Mouse (Mus musculus) natural killer cell, adult 2 months (primary cell): ENCODE results near the gene Tlx2.

Experiments
- DNase-seq, 2 experiments: peaks; one replicate each; pipeline ENCODE4 v3.0.0; 2022; ENCODE audit warnings: low spot score in 2 of 2

Tlx2 gene

DNA sequence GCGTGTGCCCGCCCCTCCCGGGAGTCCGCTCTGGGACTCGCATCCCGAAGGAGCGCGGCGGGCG, at the start of gene Tlx2:
Tlx2 (minus strand) TSS at position 47 of the 64 bp plus-strand sequence.
- no peak for DNase-seq

GRCm38 (mm10) chr6:83119734-83120051, 49.6 kb upstream of the Tlx2 start:
- no peak for DNase-seq

- no peak for DNase-seq
These were observed 49.0 kb upstream of the Tlx2 start for GRCm38 (mm10) chr6:83118825-83119733.

DNA sequence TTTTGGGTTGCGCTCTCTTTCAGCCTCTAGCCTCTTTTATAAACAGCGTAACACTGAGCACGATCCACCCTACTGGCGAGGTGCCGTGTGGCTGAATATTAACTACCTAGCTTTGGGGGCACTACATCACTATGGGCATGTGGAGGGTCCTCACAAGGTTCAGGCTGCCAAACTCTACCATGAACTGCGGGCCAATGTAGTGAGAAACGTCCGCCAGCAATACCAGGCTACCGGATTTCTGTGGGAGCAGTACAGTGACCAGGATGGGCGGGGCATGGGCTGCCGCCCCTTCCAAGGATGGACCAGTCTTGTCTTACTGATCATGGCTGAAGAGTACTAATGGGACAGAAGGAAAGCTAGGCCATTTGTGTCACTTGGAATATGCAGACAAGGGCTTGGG, 48.3 kb upstream of the Tlx2 start:
- no peak for DNase-seq

- DNase-seq, result no peak
These were observed 47.5 kb upstream of the Tlx2 start for GRCm38 (mm10) chr6:83117616-83118015.

- DNase-seq, result no peak
These were observed 47.0 kb upstream of the Tlx2 start for GRCm38 (mm10) chr6:83117165-83117438.

DNA sequence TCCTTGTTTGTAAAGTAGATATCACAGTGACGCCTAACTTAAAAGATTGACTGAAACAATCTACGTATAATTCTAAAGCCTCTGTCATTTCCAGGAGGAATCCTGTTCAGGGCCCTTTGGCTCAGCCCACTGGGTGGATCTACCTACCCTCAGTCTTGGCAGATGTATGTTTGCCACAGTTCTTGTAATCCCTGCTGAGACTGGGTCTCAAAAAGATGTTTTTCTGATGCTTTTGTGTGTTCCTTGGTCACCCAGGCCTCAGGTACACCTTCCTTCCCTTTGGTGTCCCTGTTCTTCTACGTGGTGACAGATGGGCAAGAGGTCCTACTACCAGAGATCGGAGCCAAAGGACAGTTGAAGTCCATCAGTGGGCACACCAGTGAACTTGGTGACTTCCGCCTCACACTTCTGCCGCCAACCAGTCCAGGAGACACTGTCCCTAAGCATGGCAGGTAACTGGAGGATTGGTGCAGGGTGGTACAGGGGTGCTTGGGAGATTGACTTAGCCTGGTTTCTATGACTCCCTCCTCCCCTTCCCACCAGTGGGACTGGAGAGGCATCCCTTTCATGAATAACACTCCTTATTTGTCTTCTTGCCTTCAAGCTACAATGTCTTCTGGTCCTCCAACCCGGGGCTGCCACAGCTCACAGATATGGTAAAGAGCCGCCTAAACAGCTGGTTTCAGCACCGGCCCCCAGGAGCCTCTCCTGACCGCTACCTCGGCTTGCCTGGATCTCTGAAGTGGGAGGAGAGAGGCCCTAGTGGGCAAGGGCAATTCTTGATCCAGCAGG, 46.5 kb upstream of the Tlx2 start:
- DNase-seq, result no peak

GRCm38 (mm10) chr6:83115682-83116372, 45.7 kb upstream of the Tlx2 start:
- no peak for DNase-seq

DNA sequence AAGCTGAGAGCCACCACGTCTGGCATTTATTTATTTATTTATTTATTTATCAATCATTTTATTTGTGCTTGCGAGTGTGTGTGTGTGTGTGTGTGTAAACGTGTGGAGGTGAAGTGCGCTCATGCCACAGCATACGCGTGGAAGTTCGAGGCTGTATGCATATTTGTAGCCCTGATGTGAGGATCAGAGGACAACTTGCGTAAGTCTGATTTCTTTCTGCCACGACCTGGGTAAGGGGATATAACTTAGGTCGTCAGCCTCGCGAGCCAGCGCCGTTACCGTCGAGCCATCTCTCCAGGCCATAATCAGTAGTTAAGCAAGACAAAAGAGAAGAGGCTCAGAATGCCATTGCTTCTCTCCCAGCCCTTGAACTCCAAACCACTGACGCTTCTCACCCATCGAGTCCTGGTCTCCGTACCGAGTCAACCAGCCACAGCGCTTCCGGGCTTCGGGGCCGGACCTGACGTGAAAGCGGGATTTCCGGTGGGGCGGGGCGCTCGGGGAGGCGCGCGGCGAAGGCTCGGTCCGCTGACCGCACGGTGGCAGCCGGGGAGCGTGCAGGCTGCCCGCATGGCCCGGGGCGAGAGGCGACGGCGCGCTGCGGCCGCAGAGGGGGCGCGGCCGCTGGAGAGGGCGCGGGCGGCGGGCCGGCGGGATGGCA, 45.0 kb upstream of the Tlx2 start, which contains the start of gene Mogs:
Mogs (plus strand) TSS at position 486 of the 661 bp plus-strand sequence.
- peak; percentile 91 for DNase-seq

- DNase-seq, result no peak
These were observed 41.5 kb upstream of the Tlx2 start for GRCm38 (mm10) chr6:83111510-83112136.

- DNase-seq, result peak; percentile 63 to 67
These were observed 38.9 kb upstream of the Tlx2 start, which contains the start of gene Mrpl53 for GRCm38 (mm10) chr6:83108762-83109668. Gene Mrpl53, plus strand, starts transcription at chr6:83109040.

DNA sequence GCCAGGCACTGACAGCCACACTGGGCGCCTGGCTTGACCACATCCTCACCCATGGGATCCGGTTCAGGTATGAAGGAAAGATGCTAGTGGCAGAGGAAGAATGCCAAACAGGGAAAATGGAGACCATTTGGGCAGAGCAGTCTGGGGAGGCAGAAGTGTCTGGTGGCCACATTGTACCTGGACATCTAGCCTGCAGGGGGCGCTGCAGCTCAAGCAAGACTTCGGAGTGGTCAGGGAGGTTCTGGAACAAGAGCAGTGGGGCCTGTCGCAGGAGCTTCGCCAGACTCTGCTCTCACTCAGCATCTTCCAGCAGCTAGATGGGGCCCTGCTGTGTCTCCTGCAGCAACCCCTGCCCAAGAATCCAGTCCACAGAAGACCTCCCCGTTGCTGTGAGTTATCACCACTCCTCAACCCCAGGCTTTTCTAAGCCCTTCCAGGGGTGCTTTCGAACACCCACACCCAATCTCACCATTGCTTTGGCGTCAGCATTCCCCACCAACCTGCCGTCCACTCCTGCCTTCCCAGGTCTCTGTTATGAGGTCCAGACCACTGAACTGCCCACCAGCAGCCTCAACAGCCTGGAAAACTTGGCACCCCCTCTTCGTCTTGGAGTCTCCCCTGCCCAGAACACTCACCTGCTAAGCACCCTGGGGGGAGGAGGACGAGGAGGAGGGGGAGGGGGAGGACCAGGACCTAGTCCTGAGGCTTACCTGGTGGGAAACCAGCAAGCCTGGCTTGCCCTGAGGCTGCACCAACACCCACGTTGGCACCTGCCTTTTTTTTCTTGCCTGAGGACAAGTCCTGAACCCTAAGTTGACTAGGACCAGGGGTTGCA, 37.7 kb upstream of the Tlx2 start:
- DNase-seq, result peak; percentile 76 to 80

- no peak for DNase-seq
These were observed 34.1 kb upstream of the Tlx2 start for GRCm38 (mm10) chr6:83104158-83104557.

DNA sequence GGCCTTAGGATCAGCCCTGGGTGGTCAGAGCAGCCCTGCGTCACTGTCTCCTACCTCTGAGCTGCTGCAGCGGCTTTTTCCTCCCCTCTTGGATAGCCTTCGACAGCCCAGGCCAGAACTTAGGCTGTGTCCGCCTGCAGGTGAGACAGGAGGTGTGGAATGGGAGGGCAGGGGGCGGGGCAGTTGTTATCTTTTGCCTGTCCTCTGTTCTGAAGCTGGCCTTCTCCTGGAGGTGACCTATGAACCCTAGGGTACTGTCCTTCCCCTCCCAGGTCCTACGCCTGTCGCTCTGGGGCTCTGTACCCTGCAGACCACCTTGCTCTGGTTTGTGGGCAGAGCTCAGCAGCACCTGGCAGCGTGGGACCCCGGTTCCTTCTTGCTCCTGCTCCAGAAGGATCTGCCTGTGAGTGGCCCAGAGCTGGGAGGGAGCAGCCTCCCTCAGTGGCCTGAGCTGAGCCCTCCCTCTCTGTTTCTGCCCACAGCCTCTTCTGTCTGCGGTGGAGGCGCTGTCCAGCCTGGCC, 33.1 kb upstream of the Tlx2 start:
- DNase-seq, result no peak

GRCm38 (mm10) chr6:83101688-83102556, 31.8 kb upstream of the Tlx2 start:
- peak; percentile 34 to 58 for DNase-seq

GRCm38 (mm10) chr6:83101316-83101687, 31.2 kb upstream of the Tlx2 start, which contains the start of the genes Ccdc142 and Gm42688:
Gene Ccdc142, plus strand, starts transcription at chr6:83101601.
Gene Gm42688, plus strand, starts transcription at chr6:83101617.
- DNase-seq, result peak; percentile 78 to 84

- no peak for DNase-seq
These were observed 28.3 kb upstream of the Tlx2 start for GRCm38 (mm10) chr6:83098411-83098810.

- no peak for DNase-seq
These were observed 25.9 kb upstream of the Tlx2 start for GRCm38 (mm10) chr6:83095968-83096367.
